Mouse (Mus musculus) right cerebral cortex, postnatal 36 days (tissue): ENCODE data around the gene Arid1b.

Experiments
- DNase-seq, 2 experiments: peaks; one replicate each; pipeline ENCODE4 v3.0.0; 2022; ENCODE audit warnings: low spot score in 2 of 2, mixed read lengths in 1 of 2

The Arid1b gene

DNA sequence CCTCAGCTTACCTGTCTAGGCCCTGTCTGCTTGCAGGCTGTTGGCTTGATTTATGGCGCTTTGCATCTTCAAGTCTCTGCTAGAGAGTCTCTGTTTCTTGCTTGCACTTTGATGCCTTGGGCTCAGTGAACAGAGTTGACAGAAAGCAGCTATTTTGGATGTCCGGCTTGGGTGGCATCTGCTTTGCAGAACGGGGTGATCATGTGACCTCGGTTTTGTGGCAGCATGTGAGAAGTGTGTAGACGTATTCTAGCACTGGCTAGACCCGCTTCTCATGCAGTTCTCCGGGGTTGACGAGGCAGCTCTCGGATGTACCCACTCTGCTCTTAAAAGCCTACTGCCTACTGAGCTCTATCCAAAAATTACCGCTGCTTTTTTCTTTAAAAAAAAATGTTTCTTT lies 22.9 kb downstream of the Arid1b start:
- DNase-seq: no peak

DNA sequence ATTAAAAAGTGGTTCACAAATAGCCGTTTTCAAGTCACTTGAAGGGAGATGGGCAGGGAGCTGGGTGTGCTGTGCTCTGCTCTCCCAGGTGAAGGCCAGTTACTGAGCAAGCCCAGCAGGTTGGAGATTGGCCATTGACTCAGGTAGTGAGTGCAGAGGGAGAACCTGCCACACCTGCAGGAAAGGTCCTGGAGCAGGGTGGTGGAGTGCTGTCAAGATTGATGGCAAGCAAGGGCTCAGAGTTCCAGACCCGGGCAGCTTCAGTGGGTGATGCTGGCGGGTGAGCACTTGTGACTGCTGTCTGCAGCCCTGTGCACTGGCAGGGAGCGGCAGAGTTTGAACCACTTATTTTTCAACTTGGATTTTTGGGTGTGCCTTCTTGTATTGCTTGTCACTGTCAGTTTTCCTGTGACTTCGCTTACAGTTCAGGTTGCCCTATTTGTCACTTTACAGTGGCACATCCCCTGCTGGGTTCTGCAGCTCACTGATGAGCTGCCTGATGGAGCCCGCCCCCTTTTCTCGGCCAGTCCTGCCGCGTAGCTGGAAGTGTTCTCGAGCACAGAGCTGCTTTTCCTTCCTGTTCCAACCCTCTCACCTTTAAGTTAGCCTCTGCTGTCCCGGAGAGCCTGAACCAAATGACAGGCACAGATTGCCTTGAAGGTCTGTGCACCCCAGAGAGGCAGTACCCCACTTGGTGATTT lies 27.3 kb downstream of the Arid1b start:
- no peak for DNase-seq

DNA sequence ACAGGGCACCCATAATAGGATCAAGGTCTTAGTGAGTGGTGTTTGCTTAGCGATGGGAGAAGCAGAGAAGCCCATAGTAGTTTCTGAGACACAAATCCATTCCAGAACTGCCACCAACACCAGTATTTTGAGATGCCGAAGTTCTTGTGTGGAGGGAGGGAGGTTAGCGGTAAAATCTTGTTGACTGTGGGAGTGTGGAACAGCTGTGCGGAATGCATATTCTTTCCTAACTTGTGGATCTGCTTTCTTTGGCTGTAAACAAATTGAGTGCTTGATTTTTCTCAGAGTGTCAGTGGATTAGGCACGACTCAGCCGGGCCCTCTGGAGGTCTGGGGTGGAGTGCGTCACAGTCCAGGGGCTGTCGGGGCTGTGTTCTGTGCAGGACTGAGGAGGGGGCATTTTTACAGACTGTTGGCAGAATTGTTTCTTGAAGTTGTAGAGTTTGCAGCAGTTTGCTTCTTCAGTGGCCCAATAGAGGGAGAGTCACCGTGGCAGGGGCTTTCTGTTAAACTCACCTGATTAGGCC lies 27.9 kb downstream of the Arid1b start:
- no peak for DNase-seq

DNA sequence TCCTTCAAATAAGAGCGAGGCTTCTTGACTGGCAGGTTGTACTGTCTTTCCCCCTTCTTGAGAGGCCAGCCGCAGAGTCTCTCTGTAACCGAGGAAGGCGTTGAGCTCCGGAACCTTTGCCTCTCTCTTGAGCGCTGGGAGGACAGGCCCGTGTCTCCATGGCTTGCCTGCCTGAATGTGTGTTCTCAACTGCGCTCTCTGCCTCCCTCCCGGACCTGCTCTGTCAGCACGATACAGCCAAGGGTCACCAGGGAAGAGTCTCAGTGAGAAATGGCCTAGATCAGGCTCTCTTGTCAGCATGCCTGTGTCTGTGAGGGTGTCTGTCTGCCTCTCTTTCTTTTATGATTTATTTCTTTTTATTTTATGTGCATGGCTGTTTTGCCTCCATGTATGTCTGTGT lies 29.6 kb downstream of the Arid1b start:
- DNase-seq: no peak

DNA sequence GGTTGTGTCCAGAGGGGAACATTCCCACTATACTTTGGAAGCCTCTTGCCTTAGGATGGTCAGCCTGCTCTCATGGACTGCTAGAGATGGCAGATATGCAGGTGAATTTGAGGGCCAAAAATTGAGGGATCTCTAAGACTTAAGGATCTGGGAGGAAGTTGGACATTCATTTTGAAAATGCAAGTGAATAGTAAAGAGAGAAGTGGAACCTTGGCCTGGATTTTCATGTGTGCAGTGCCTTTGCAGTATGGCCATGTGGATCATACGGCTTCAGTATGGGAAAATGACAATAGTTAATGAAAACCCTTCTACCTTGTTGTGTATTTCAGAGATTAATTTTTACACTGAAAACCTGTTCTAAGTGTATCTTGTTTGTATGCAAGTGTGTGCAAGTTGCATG lies 31.3 kb downstream of the Arid1b start:
- DNase-seq: no peak

DNA sequence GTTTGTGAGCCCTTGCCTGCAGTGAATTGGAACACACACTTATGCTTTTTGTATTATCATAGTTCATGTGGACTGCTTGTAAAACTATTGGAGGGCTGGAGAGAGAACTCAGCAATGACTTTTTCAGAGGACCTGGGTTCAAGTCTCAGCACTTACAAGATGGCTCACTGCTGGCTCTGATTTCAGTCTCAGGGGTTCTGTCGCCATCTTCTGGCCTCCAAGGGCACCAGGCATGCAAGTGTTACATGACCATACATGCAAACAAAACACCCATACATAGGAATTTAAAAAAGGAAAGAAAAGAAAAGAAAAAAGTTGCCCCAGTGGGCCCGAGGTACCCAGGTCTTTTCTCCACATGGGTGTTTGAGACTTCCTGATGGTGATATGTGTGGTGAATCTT lies 32.4 kb downstream of the Arid1b start:
- no peak for DNase-seq

DNA sequence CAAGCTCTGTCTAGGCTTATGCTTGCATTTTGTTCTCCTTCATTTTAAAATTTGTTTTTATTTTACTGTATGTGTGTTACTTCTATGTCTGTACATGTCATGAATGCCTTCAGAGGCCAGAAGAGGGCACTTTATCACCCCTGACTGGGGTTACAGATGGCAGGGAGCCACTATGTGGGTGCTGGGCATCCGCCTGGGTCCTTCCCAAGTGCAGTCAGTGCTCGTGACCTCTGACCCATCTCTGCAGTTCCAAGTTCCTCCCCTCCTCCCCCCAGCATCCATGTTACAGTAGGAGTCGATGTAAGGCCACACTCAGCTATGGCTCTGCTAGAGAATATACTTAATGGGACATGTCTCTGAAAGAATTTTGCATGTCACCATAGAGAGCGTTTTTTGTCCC lies 35.0 kb downstream of the Arid1b start:
- DNase-seq: no peak

DNA sequence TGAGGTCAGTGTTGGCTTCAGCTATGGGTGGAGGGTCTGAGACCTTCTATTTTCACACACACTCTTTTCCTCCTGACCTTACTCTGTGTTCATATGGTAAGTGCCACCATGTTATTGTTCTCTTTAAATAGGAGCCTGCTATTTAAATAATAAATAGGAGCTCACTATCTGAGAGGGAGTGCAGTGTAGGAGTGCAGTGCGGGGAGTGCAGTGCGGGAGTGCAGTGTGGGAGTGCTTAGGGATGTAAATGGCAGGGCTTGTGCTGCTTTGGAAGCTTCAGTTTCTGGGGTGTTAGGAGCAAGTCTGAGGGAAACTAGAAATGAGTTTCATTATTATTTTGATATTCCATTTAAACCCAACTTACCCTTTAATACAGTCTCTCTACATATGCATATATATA lies 36.2 kb downstream of the Arid1b start:
- no peak for DNase-seq

DNA sequence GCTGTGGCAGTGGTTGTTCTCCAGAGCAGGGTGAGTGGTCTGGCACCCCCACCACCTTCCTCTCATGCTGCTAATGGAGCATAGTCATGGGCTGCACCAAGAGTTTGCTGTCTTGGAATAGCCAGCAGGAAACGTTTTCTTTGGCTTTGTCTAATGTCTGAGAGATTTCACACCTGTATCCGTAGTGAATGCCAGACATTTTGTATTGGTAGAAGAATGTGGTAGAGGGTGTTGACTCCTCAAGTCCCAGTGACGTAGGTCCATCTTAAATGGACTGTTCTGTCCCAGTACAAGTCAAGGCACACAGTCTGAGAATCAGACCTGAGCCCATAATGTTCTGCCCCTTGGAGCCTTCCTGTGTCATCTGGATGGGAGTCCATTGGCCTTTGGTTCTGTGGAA lies 39.2 kb downstream of the Arid1b start:
- no peak for DNase-seq

DNA sequence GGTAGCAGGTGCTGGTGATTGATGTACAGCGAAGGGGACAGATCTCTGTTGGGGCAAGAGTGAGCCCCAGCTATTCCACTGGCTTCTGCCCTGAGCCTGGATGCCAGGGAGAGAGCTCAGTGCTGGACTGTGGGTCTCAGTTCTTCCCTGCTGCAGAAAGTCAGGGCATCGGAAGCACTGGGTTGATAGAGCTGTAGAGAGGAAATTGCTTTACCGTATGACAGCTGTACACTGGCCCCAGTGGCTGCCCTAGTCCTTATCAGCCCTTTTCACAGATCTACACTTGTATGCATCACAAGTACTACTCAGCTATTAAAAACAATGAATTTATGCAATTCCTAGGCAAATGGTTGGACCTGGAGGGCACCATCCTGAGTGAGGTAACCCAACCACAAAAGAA lies 40.1 kb downstream of the Arid1b start:
- DNase-seq: no peak

DNA sequence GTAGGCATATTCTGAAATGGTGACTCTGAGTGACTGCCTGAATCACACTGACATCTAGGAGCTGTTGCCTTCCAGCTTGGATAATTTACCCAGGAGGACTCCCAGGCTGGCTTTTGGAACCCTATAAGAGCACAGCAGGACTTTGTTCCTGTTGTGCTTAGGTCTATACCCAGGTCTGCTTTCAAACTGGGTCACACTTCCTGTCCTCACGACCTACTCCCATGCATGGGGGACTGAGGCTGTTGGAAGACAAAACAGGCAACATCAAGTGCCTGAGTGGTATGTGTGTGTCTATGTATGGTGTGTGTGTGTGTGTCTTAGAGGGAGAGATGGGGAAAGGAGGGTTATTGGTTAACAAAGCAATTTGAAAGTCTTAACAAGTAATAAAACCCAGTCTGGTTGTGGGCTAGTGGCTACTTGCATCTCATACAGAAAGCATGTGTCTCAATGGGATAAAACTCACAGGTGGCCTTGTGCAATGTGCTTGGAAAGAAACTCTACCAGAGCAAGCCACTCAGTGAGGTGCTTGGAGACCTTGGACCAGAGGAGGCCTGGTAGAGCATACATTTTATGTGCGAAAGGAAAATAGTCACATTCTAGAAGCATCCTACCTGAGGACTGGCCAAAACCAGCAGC lies 42.2 kb downstream of the Arid1b start:
- no peak for DNase-seq

DNA sequence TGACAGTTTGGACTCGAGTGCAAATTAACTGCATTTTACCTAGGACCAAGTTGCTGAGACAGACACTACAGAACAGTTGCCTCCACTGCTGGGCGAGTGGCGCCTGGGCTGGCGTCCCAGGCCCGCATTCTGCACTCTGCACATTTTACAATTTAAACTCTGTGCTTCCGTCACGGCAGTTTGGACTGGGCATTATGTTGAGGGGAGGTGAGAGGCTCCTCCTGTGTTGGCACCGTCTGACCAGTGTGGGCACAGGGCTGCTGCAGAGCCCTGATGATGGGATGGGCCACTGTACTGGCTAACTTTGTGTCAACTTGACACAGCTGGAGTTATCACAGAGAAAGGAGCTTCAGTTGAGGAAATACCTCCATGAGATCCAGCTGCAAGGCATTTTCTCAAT lies 43.1 kb downstream of the Arid1b start:
- DNase-seq: no peak

DNA sequence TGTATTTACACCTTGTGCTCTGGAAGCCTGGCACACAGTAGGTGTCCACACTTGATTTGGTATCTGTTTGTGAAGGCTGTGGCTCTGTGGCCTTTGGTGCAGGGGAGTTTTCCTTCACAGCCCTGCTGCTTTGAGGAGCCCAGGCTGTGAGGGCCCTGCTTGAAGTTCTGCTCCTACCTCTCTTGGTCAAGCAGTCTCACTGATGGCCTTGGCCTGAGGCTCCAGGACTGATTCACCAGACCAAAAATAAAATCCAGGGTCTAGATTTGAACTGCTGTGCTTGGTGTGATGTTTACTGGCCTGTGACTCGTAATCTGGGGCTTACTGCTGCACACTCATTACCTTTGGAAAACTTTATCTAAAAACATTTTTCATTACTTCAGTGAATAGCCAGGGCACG lies 45.7 kb downstream of the Arid1b start:
- no peak for DNase-seq

DNA sequence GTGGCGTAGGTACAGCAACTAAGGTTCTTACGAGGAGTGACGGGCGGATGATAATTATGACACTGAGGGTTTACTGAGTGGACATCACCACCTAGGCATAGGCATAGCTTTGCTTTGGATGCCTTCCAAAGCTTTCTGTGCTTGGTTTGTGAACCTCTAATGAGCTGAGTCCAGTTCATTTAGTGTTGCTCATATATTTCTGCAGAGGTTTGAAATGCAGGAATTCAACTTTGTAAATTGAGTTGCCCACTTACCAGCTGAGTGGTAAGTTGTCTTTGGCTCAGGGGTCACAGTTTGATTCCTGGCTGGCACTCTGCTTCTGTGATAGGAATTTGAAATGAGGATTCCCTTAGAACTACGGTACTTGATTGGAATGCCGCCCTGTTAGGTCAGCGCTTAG lies 49.7 kb downstream of the Arid1b start:
- DNase-seq: no peak

DNA sequence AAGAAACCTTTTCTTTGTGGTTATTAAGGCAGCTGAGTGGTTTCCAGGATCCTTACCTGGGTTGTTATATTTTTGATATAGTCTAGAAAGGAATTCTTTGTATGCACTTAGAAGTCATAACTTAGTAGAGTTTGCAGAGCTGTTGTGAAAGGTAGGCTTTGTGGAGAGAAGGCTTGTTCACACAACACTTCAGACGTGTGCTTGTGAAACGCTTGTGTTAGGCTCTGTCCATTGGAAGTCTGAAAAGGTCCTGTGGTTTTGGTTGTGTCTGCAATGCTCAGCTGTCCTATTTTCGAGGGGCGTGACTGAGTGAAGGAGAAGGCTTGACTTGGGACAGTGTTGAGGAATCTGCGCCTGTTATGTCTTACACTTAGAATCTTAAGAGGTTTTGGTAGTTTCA lies 51.5 kb downstream of the Arid1b start:
- no peak for DNase-seq

DNA sequence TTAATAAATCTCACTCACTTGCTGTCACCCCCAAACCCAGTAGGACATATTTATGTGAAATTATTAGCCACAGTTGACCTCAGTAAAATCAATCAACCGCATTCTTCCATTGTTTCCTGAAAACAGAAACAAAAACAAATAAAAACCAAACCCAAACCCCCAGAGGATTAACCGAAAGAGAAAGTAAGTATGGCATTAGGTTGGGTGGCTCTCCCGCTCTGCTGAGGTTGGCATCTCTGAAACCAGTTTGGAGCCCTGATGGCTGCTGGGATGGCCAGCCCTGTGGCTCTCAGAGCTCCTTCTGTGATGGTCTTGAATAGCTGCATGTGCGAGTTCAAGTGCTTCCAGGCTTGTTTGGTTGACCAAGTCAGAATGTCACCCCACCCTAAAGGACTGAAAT lies 53.2 kb downstream of the Arid1b start:
- DNase-seq: no peak

DNA sequence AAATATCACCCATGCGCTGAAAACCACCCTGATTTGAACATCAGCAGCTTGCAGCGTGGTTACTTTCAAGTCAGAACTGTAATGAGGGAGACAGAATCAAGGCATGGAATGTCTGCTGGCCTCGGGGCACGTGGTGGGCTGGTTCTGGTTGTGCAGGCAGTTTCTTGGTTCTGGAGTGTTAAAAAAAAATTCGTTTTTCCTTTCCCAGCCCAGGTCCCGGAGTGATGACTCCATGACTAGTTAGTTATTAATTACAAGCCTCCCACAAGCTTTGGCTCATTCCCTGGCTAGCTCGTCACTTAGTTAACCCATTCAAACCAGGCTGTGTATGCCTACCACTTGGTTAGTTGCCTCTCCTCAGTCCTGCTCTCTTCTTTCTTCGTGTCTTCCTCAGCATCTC lies 56.1 kb downstream of the Arid1b start:
- no peak for DNase-seq

DNA sequence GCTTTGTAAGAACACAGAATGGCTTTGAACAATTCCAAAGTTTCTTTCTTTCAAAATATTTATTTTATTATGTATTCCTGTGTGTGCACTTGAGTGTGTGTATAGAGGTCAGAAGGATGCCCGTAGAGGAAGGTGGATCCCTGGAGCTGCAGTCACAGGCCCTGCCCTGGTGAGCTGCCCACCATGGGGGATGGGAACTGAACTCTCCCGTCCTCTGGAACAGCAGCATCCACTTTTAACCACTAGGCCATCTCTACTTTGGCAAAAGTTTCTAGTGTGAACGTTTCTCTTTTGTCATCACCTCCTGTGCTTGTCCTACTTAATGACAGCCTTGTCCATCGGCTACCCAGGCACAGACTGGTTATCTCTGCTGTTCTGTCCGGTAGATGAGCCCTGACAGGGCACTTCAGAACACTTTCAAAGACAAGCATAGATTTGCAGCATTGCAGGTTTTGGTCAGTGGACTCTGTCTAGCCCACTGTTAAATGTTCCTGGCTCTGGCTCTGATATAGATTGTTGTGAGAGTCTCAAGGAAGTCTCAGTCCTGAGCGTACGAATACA lies 56.9 kb downstream of the Arid1b start:
- DNase-seq: no peak

DNA sequence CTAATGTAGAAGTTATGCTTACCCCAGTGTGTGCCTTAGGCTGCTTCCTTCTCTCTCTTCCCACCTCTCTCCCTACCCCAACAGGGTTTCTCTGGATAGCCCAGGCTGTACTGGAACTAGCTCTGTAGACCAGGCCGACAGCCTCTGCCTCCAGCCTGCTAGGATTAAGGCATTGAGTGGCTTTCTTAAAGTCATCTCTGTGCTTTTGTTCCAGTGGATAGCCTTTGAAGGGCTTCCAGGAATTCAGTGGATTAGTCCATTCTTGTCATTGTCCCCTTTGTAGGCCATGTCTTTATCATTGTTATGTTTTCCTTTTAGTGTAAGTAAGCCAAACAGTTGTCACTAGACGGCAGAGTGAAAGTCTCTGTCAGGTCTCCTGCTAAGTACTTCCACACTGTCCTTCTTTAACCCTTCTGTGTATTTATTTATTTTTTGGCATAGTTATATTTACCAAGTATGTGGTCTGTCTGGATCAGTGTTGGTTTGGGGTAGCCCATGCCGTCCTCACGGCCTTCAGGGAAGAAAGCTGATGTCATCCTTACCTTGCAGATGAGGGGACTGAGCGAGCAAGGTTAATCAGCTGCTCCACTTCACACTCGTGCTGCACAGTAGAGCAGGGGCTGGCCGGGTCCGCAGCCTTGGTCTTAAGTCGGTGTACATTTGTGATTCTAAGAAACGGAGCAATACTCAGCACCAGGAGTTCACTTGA lies 58.1 kb downstream of the Arid1b start:
- DNase-seq: no peak

DNA sequence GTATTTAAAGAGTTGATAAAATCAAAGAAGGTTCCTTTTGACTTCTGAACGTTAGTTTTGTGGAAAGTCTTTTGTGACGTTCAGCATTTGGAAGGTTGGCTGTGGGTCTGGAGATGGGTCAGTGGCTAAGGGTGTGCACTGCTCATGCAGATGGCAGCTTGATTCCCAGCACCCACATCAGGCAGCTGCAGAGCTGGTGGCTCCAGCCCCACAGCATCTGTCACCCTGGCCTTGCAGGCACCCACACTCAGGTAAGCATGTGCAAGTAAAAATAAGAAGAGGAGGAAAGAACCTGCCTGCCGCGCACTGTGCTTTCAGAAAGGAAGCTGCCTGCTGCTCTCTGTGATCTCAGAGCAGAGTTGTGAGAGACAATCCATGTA lies 58.7 kb downstream of the Arid1b start:
- no peak for DNase-seq

DNA sequence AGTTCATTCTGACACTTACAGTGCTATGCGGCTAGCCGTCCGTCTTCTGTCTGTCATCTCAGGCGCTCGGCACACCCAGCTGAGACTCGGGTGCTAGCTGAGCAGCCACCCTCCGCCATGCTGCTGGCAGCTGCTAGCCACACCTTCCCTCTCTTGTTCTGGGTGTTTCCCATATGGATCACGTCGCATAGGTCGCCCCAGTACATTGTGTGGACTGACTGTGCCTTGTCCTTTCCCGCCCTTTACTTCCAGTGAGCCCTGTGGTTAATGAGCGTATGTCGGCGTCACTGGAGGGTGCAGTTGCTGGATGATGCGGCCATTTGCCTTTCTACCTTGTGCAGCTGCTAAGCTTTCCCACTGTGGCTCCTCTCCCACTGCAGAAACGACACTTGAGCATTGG lies 59.1 kb downstream of the Arid1b start:
- DNase-seq: no peak

DNA sequence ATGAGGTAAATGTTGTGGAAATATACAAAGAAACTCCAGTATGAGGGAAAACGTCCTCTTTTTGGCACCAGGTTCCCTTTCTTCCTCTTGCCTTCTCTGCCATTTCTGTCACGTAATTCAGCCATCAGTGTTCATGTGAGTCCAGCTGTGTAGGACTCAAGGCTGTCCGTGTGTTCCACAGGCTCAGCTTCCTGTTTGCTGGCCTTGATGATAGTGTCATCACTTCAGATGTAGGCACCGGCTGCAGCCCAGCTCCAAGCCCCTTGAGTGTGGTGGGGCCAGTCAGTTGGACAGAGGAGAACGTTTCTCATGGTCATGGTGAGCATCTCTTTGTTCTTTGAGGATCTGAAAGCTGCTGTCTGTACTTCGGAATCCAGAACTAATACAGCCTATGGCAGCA lies 61.3 kb downstream of the Arid1b start:
- no peak for DNase-seq

DNA sequence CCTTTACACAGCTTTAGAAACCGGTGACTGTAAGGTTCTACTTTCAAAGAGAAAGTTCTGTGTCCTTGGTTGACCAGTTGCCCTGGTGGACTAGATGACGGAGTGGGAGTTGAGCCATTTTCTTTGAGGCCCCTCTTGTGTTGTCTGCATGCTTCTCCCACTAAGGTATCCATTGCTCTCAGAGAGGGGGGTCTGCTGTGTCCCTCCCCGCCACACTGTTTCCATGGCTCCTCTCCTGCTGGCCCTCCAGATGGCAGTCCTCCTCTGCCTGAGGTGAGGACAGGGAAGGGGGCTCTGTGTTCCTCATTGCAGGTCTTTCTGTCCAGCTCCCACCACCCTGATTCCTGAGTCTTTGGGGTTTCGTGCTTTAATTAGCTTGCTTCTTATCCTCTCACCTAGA lies 62.5 kb downstream of the Arid1b start:
- DNase-seq: no peak
